25 mouse cellular contexts compared by ENCODE assay signal in genomic region chr17:56974708-56975240, GRCm38 (mm10). TPM values are rescaled to one million over a fixed set of nuclear protein-coding genes. Genes with fewer than 3 reads are reported as not detected.
"Had no signal": no experiment of that assay in that cellular context is flagged by ENCODE, and none has a peak within 500 bp of the region (broad histone marks: within the 10 kb centered on the region; RNA-seq: fewer than 3 reads in every experiment).

No protein-coding gene starts in this region.

- H3K4me2 ChIP-seq: limb, embryonic 12.5 days; neural tube, embryonic 12.5 days had no signal

- H3K36me3 ChIP-seq: limb, embryonic 12.5 days; midbrain, embryonic 10.5 days; neural tube, embryonic 12.5 days had no signal

- H3K9ac ChIP-seq: limb, embryonic 12.5 days; liver, embryonic 14.5 days; neural tube, embryonic 12.5 days had no signal

- H3K27ac ChIP-seq: kidney, postnatal 0 days; limb, embryonic 12.5 days; liver, embryonic 14.5 days; midbrain, embryonic 10.5 days; neural tube, embryonic 12.5 days had no signal

- H3K9me3 ChIP-seq: limb, embryonic 12.5 days; midbrain, embryonic 10.5 days; neural tube, embryonic 12.5 days had no signal

- DNase-seq: kidney, postnatal 36 days; layer of hippocampus, adult 9-11 months; layer of hippocampus, postnatal 36 days; lung, adult 18-20 months; lung, postnatal 36 days; midbrain, embryonic 14.5 days; right cerebral cortex, postnatal 4 days; spleen, adult 18-20 months; thymus, adult 2 months; thymus, postnatal 25 days had no signal

- H3K4me3 ChIP-seq: limb, embryonic 12.5 days; midbrain, embryonic 10.5 days; neural tube, embryonic 12.5 days had no signal

- H3K4me1 ChIP-seq: midbrain, embryonic 10.5 days; neural tube, embryonic 12.5 days had no signal

RNA-seq across cellular contexts. Expression of gene Acer1, which starts 7.2 kb away (rescaled TPM):
- total RNA-seq: layer of hippocampus, adult 18-20 months; layer of hippocampus, postnatal 36 days; left cerebral cortex, adult 8-10 months; left cerebral cortex, postnatal 25 days; liver, adult 2 months; megakaryocyte progenitor cell, adult 5-6 weeks; neutrophil, adult 5-6 weeks had no signal
- polyA plus RNA-seq: kidney, postnatal 0 days; limb, embryonic 12.5 days; liver, adult 2 months; liver, embryonic 14.5 days; lung, embryonic 16.5 days; midbrain, embryonic 10.5 days; midbrain, embryonic 14.5 days; neural tube, embryonic 12.5 days; stomach, embryonic 14.5 days; testis, adult 2 months had no signal

RNA-seq across cellular contexts. Expression of gene Pspn, which starts 25.0 kb away (rescaled TPM):
- total RNA-seq: layer of hippocampus, adult 18-20 months; layer of hippocampus, postnatal 36 days; left cerebral cortex, adult 8-10 months; left cerebral cortex, postnatal 25 days; liver, adult 2 months; megakaryocyte progenitor cell, adult 5-6 weeks; neutrophil, adult 5-6 weeks had no signal
- polyA plus RNA-seq: limb, embryonic 12.5 days; liver, adult 2 months; liver, embryonic 14.5 days; lung, embryonic 16.5 days; midbrain, embryonic 14.5 days; neural tube, embryonic 12.5 days; testis, adult 2 months; thymus, adult 2 months; urinary bladder, adult 2 months had no signal
